Mouse (Mus musculus) spleen, adult 2 months (tissue): Measurements from ENCODE around the gene Rbm18. TPM values are rescaled to one million over a fixed set of nuclear protein-coding genes. Genes with fewer than 3 reads are reported as not detected.

Experiments used
- DNase-seq, 2 experiments: peaks; one replicate each; pipeline versions ENCODE4 v3.0.0 to v3.0.0-alpha.2; 2012 to 2021; ENCODE audit warnings: low spot score in 2 of 2, low read depth in 1 of 2
- H3K27ac ChIP-seq: fragments of 200-500 bp; 2 replicates; pipeline ENCODE4 v1.5.1; 2012; ENCODE audit warnings: low read length, inconsistent platforms; ENCODE audit not compliant: insufficient read depth
- H3K27me3 ChIP-seq: fragments of 200-500 bp; 2 replicates; pipeline ENCODE4 v1.6.1; 2012; ENCODE audit warnings: mild to moderate bottlenecking, moderate library complexity, low read length, inconsistent platforms; ENCODE audit not compliant: control insufficient read depth, insufficient read depth
- H3K36me3 ChIP-seq: fragments of 200-500 bp; 2 replicates; pipeline ENCODE4 v1.6.1; 2012; ENCODE audit warnings: mild to moderate bottlenecking, low read length, inconsistent platforms; ENCODE audit not compliant: control insufficient read depth, insufficient read depth
- H3K4me1 ChIP-seq: fragments of 200-500 bp; 2 replicates; pipeline ENCODE4 v1.6.1; 2011; ENCODE audit warnings: inconsistent platforms; ENCODE audit not compliant: control insufficient read depth, insufficient read depth, insufficient read length
- H3K4me3 ChIP-seq: fragments of 200-500 bp; 2 replicates; pipeline ENCODE4 v1.5.1; 2011; ENCODE audit warnings: mild to moderate bottlenecking, inconsistent platforms; ENCODE audit not compliant: insufficient read depth, insufficient read length; ENCODE audit errors: extremely low read depth
- CTCF ChIP-seq: fragments of 200-500 bp; IDR thresholded peaks from 2 replicates; pipeline ENCODE4 v1.5.1; 2011; ENCODE audit warnings: mild to moderate bottlenecking, inconsistent platforms; ENCODE audit not compliant: insufficient read depth, insufficient read length, insufficient replicate concordance; ENCODE audit errors: extremely low read depth
- POLR2A ChIP-seq: fragments of 200-500 bp; IDR thresholded peaks from 2 replicates; pipeline ENCODE4 v1.6.1; 2011; ENCODE audit warnings: low read depth, low read length, inconsistent platforms
- WGBS: fragments of 180-500 bp; shearing (Covaris S2); methylation state at CpG from one replicate; pipeline ENCODE4 v1.1.7; 2018; 5-methylcytosine and 5-hydroxymethylcytosine counted together
- polyA plus RNA-seq: library from polyadenylated mRNA; depleted of rRNA; stranded (reverse); fragments of >200 nt; gene quantifications from 2 replicates; pipeline ENCODE4 v1.2.3, GENCODE M21; 2012

The Rbm18 gene
- polyA plus RNA-seq, 1 experiment: 6.1 TPM

GRCm38 (mm10) chr2:36090853-36091741 is 45.5 kb downstream of the Rbm18 start:
- Histone ChIP-seq H3K4me1 (peaks cover 5% of the 10 kb centered on the region), H3K27ac (no peak overlapping the region), H3K27me3 (peaks cover 19% of the 10 kb centered on the region), H3K36me3 (no peaks in the 10 kb centered on the region), H3K4me3 (peak overlapping the region; percentile 40; the same call in 1 of the 2 replicates)
- 5% methylated on average over 69 of the region's 70 CpGs for WGBS
- TF ChIP-seq CTCF: no peak
- TF ChIP-seq POLR2A: no peak
- peak in 1 of 2 experiments; percentile 25 for DNase-seq

GRCm38 (mm10) chr2:36089190-36089589 is 47.4 kb downstream of the Rbm18 start:
- H3K36me3 ChIP-seq: no peaks in the 10 kb centered on the region

GRCm38 (mm10) chr2:36085041-36085440 is 51.5 kb downstream of the Rbm18 start:
- H3K36me3 ChIP-seq: no peaks in the 10 kb centered on the region
- 96% methylated on average over 1 of the region's 1 CpGs for WGBS
- no peaks in the 10 kb centered on the region for H3K4me1 ChIP-seq

More at GRCm38 (mm10) chr2:36089190-36089589, 47.4 kb downstream of the Rbm18 start:
- no peak for DNase-seq
- H3K4me3 ChIP-seq: no peak overlapping the region
- peaks cover 5% of the 10 kb centered on the region for H3K4me1 ChIP-seq
- TF ChIP-seq POLR2A: no peak
- TF ChIP-seq CTCF: no peak
- peaks cover 17% of the 10 kb centered on the region for H3K27me3 ChIP-seq
- H3K27ac ChIP-seq: no peak overlapping the region
- 56% methylated on average over 3 of the region's 3 CpGs for WGBS

GRCm38 (mm10) chr2:36082802-36083580 is 53.6 kb downstream of the Rbm18 start:
- Histone ChIP-seq H3K4me1 (no peaks in the 10 kb centered on the region), H3K36me3 (no peaks in the 10 kb centered on the region), H3K27ac (no peak overlapping the region), H3K4me3 (no peak overlapping the region), H3K27me3 (no peaks in the 10 kb centered on the region; the same call in 1 of the 2 replicates)
- TF ChIP-seq POLR2A (no peak), CTCF (no peak)
- 81% methylated on average over 9 of the region's 9 CpGs for WGBS
- no peak for DNase-seq

More at GRCm38 (mm10) chr2:36085041-36085440, 51.5 kb downstream of the Rbm18 start:
- DNase-seq: no peak
- Histone ChIP-seq H3K27me3 (peaks cover 3% of the 10 kb centered on the region; the same call in 1 of the 2 replicates), H3K27ac (no peak overlapping the region), H3K4me3 (no peak overlapping the region)
- no peak for TF ChIP-seq CTCF
- no peak for TF ChIP-seq POLR2A

GRCm38 (mm10) chr2:36081446-36081845 is 55.1 kb downstream of the Rbm18 start:
- no peak for DNase-seq
- TF ChIP-seq POLR2A (no peak), CTCF (no peak)
- Histone ChIP-seq H3K4me1 (no peaks in the 10 kb centered on the region), H3K36me3 (no peaks in the 10 kb centered on the region), H3K4me3 (no peak overlapping the region), H3K27me3 (no peaks in the 10 kb centered on the region; the same call in 1 of the 2 replicates), H3K27ac (no peak overlapping the region)
- WGBS: 63% methylated on average over 9 of the region's 9 CpGs

- Histone ChIP-seq H3K4me1 (no peaks in the 10 kb centered on the region), H3K4me3 (no peak overlapping the region), H3K36me3 (no peaks in the 10 kb centered on the region), H3K27ac (no peak overlapping the region), H3K27me3 (no peaks in the 10 kb centered on the region)
- 62% methylated on average over 11 of the region's 11 CpGs for WGBS
- TF ChIP-seq CTCF: no peak
- no peak for TF ChIP-seq POLR2A
- DNase-seq: no peak
Observed at GRCm38 (mm10) chr2:36077160-36077761, 59.3 kb downstream of the Rbm18 start.
